Mouse (Mus musculus) naive thymus-derived CD4-positive, alpha-beta T cell, adult 2 months (primary cell): ENCODE data around the gene Parp2.
A peak's percentile ranks its signal among the peaks of the same experiment; 100 is the strongest.
"Not testable (repeated sequence)": the region's sequence is repeated elsewhere in the genome, so short reads cannot be mapped to it uniquely, and the experiment has no call there.

Experiments
- DNase-seq: peaks from one replicate; pipeline ENCODE4 v3.0.0-alpha.2; 2011; ENCODE audit warnings: low read depth

The Parp2 gene

DNA sequence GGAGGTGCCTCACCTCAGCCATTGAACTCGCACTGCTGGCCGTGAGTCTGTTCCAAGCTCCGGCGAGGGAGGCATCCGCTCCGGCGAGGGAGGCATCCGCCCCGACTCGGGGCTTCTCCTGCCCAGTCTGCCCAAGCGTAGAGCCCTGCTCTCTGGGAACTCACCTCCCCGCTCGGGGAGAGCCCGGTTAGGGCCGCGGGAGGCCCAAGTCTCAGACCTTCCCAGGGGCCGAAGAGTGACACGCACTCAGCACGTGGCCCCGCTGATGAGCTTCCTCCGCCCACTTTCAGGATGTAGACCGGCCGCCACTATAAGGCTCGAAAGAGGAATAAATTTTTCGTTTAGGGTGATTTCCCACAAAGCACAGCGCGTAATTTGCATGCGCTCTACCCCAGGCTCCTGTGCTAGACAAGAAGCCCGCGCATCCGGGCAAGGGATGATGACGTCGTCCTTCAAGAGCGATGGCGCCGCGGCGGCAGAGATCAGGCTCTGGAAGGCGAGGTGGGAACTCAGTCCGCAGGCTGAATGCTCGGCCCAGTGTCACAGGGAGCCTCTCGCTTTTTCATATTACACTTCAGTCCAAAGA is at the start of gene Parp2, which contains the start of gene Ccnb1ip1:
Gene Parp2, plus strand, starts transcription at position 355 of the 586 bp plus-strand sequence.
Gene Ccnb1ip1, minus strand, starts transcription at position 246 of the 586 bp plus-strand sequence.
- DNase-seq, result peak; percentile 100

GRCm38 (mm10) chr14:50758416-50759085 is 49.1 kb upstream of the Parp2 start:
- no peak for DNase-seq

- DNase-seq, result no peak
Measured at GRCm38 (mm10) chr14:50765736-50766135, 41.9 kb upstream of the Parp2 start.

DNA sequence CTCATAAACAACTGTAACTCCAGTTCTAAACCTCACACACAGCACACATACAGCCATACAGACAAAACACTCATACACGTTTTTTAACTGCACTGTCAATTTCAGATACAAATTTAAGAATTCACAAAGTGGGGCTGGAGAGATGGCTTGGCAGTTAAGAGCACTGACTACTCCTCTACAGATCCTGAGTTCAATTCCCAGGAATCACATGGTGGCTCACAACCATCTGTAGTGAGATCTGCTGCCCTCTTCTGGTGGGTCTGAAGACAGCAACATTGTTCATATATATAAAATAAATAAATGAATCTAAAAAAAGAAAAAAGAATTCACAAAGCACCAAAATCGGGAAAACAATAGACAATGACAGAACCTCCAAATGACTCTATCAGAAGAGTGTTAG is 36.3 kb upstream of the Parp2 start:
- peak; percentile 13 for DNase-seq

DNA sequence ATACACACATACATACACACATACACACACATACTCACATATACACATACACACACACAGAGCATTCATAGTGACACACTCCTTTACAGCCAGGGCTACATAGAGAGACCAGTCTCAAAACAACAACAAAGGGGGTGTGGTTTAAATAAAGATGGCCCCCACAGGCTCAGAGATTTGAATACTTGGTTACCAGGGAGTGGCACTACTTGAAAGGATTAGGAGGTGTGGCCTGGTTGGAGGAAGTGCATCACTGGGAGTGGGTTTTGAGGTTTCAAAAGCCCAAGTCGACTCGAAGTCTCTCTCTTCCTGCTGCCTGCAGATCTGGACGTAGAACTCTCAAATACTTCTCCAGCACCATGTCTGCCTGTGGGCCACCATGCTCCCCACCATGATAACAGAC is 25.5 kb upstream of the Parp2 start:
- no peak for DNase-seq

GRCm38 (mm10) chr14:50784391-50785250 is 23.0 kb upstream of the Parp2 start:
- DNase-seq, result peak; percentile 28

DNA sequence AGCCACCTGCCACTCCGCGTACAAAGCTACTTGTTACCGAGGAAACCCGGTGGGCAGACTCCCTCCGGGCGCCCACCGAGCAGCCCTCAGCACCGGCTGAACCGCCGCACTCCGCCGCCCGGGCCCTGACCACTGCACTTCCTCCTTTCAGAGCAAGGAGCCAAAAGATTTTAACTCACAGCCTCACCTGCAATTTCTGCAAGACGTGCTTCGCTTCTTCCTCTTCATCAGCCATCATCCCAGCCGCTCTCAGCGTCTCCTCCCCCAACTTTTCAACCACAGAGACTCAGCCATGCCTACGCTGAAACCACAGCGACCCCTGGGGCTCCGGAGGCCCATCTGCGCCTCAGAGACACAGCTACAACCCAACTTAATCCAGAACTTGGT is 22.4 kb upstream of the Parp2 start, which contains the start of gene Ttc5:
Gene Ttc5, minus strand, starts transcription at position 269 of the 387 bp plus-strand sequence.
- DNase-seq, result peak; percentile 97

DNA sequence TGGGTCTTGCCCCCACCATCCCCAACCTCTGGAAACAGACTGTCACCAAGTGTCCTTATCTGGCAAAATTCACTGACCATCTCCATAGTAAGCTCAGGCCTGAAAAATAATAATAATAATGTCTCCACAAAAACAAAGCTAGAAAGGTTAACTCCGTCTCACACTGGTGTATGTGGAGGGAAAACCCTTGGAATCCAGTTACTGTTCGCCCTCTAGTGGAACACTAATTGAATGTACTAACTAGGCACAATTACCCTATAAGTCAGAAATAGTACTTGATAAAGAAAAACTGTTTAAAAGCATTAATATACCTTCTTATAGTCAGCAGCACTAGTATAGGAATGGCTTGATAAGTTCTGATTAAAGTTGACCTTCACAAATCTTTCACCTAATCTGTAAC is 19.5 kb upstream of the Parp2 start:
- DNase-seq, result peak; percentile 32

DNA sequence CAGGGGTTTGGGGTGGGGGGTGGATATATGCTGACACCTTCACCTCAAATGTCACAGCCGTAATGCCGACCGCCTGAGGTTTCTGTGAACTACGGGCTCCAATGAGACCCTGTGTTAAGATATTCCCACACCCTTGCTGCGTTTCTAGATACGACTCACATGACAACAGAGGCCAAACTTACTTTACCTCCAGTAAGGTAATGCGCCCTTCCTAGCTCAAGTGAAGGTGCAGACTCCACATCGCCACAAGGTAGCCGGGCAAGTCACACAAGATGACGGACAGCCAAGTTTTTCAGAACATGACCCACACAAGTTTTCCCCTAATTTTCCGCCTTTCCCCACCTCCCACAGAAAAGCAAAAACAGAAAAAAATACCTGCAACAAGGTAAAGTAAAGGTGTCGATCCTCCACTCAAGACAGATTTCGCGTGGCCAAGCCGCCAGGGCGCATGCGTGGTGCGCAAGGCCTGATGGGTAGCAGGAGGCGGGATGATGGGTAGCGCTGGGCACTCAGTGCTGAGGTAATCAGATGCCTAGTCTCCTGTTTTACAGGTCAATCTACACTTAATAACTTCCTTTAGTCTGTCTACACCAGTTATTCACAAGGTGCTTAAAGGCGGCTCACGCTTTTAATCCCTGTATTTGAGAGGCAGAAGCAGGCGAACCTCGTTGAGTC is 12.2 kb upstream of the Parp2 start:
- no peak for DNase-seq

GRCm38 (mm10) chr14:50795965-50796364 is 11.7 kb upstream of the Parp2 start:
- DNase-seq, result no peak

- no peak for DNase-seq
Measured at GRCm38 (mm10) chr14:50796464-50796863, 11.2 kb upstream of the Parp2 start.

GRCm38 (mm10) chr14:50798512-50798911 is 9.1 kb upstream of the Parp2 start:
- DNase-seq, result peak; percentile 64

- DNase-seq, result peak; percentile 84
Measured at GRCm38 (mm10) chr14:50799502-50800259, 8.0 kb upstream of the Parp2 start.

DNA sequence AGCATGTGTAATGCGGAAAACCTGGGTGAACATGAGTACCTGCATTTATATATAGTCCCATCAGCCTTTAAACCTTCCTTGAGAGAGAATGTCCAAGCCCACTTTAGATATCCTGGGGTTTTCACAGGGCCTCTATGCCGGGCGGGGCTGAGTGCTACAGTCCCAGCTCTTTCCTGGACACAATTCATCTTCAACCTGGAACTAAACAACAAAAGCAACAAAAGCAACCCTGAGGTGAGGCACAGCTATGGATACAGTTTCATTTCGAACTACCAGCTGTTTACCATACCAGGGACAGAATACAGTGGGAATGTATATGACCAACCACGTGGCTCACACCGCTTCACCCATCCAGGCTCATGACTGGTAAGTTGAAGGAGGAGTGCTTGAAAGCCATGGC is 5.2 kb upstream of the Parp2 start:
- DNase-seq, result no peak

DNA sequence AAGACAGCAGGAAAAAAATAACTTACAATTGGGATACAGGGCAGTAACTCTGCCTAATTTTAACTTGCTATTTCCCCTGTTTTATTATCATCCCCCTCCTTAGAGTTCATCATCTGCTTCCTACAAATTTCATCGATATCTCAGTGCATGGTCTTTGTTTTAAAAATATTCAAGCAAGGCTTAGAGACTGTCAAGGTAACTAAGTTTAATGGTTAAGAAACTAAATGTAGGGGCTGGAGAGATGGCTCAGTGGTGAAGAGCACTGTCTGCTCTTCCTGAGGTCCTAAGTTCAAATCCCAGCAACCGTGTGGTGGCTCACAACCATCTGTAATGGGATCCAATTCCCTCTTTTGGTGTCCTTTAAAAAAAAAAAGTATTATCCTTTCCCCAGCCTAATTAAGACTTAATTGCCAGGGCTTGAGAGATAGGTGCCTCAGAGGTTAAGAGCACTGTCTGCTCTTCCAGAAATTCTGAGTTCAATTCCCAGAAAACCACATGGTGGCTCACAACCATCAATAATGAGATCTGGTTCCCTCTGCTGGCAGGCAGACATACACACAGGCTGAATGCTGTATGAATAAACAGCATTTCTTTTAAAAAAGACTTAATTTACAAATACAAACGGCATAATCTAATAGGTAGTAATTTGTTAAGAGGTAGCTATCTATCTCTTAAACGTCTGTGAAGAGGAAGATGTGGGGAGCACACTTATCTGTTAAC is 4.6 kb upstream of the Parp2 start:
- DNase-seq, result peak; percentile 45

DNA sequence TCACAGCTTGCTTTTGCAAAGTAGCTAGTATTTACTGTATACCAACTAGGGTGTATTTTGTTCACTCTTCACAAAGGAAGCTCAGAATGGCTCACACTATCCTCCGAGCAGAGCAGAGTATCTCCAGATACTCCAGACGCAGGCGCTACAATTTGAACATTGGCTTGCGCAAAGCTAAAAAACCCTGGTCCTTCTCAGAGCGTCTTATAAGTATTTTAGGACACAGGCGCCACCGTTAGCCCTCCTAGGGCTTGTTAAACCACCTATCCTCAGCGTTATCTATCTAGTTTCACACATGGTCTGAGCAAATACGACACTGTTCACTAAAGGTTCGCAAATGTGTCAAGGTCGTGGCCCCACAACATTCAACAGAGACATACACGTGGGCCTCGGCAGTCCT is 3.0 kb upstream of the Parp2 start:
- no peak for DNase-seq

DNA sequence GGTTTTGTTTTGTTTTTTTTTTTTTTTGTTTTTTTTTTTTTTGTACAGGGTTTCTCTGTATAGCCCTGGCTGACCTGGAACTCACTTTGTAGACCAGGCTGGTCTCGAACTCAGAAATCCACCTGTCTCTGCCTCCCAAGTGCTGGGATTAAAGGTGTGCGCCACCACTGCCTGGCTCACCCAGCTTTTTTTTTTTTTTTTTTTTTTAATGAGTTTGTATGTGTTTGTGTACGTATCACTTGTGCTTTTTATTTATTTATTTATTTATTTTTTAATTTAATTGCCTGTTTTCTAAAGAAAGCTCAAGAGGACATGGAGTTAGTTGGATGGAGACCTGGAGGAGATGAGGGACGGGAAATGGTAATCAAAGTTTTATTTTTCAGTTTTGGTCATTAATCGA is 1.2 kb upstream of the Parp2 start:
- DNase-seq, result not testable (repeated sequence)

DNA sequence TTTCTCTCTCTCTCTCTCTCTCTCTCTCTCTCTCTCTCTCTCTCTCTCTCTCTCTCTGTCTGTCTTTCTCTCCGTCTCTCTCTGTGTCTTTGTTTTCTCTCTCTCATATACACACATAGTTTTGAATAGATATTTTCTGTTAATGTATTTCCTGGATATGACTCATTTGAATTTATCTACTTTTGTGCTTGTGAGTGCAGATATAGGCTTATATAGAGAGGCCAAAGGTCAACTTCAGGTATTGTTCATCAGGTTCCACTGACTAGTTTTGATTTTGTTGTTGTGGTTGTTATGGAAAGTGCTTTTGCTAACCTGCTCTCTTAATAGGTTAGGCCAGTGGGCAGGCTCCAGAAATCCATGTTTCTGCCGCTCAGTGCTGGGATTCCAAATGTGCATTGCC is 5.4 kb downstream of the Parp2 start:
- no peak for DNase-seq

DNA sequence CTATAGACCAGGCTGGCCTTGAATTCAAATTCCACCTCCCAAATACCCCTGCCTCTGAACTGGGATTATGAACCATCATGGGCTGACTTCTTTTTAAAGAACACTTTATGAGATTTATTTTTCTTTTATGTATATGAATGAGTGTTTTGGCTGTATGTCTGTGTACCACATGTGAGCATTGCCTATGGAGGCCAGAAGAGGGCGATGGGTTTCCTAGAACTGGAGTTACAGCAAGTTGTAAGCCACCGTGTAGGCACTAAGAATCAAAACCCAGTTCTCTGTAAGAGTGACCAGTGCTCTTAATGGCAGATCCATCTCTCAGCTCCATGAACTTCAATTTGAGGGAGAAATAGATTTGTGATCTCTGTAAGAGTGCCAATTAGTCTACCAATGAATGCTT is 15.6 kb downstream of the Parp2 start:
- DNase-seq, result peak; percentile 50

DNA sequence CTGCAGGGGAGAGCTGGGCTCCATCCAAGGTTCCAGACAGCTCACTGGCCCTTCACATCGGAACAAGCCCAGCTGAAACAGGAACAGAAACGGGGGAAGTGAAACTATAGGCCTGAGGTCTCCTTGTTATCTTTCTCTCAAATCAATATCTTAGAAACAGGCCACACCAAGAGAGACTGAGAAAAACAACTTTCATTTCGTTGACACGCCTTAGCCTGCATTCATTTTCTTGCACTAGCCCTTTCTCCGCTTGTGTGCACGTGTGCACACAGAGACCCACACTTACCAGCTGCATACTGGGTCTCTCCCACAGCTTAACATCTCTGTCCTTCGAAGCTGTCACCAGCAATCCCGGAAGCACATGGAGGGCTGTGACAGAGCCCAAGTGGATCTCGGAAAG is 16.6 kb downstream of the Parp2 start:
- DNase-seq, result peak; percentile 59

DNA sequence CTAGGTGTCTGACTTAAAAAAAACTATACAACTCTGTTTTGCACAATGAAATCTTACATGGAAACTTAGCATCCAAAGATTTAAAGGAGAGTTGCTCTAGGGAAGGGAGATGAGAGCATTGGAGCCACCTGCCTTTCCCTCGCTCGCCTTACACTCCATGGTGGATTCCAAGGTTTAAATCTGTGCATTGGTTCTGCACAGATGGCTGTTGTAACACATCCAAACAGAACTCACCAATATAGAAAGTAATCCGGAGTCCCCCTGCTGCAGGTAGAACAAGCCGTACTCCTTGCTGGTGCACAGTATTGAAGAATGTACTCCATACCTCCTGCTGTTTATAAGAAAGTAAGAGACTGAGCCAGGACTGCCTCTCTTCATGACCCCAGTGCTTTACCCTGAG is 18.9 kb downstream of the Parp2 start:
- peak; percentile 32 for DNase-seq
